Mouse (Mus musculus): ENCODE measurements around the gene Grk2. TPM values are rescaled to one million over a fixed set of nuclear protein-coding genes. Genes with fewer than 3 reads are reported as not detected.

The Grk2 gene
- polyA plus RNA-seq, 1 experiment from 2014 or later: 74.9 TPM

GRCm38 (mm10) chr19:4282898-4283553 lies 23.0 kb downstream of the Grk2 start, which contains the start of gene Ankrd13d:
TSS of gene Ankrd13d (minus strand) at chr19:4283137.
- in situ Hi-C loops (cut with MboI; ENCODE audit: low pct_unique_long_range_greater_than_20kb): no loop called here
- no peak for TF ChIP-seq CTCF (IDR thresholded peaks at IDR 0.05)
- ChIA-PET CTCF (interaction anchor here (0.7 to 3.6 kb wide), 10 partner anchors 11 to 55 kb away, joined by 3 to 24 read pairs (median 6); partner anchors contain the start of genes Grk2 and Ssh3), POLR2A (interaction anchor here (0.9 to 2.1 kb wide), 4 partner anchors 8 to 25 kb away, joined by 4 to 6 read pairs (median 5); no protein-coding TSS in a partner anchor)
- no peaks in the 10 kb centered on the region for H3K27me3 ChIP-seq
- DNase-seq (ENCODE audit: low read depth, low spot score) (peak; percentile 41), ATAC-seq (peak; percentile 78)

- H3K27me3 ChIP-seq: no peaks in the 10 kb centered on the region
- TF ChIP-seq CTCF (IDR thresholded peaks at IDR 0.05): no peak
- in situ Hi-C loops (cut with MboI; ENCODE audit: low pct_unique_long_range_greater_than_20kb): no loop called here
- CTCF ChIA-PET: no interaction called here
- ATAC-seq (no peak), DNase-seq (ENCODE audit: low read depth, low spot score) (no peak)
- POLR2A ChIA-PET: no interaction called here
These were observed 25.6 kb downstream of the Grk2 start for GRCm38 (mm10) chr19:4280425-4280824.

- TF ChIP-seq CTCF (IDR thresholded peaks at IDR 0.05): no peak
- DNase-seq (ENCODE audit: low read depth, low spot score): no peak
- no peaks in the 10 kb centered on the region for H3K27me3 ChIP-seq
- ChIA-PET POLR2A (no interaction called here), CTCF (no interaction called here)
- in situ Hi-C loops (cut with MboI; ENCODE audit: low pct_unique_long_range_greater_than_20kb): no loop called here
- ATAC-seq: no peak
These were observed 26.5 kb downstream of the Grk2 start for GRCm38 (mm10) chr19:4279487-4279886.

GRCm38 (mm10) chr19:4270972-4271371 lies 35.0 kb downstream of the Grk2 start:
- in situ Hi-C loops (cut with MboI; ENCODE audit: low pct_unique_long_range_greater_than_20kb): no loop called here
- CTCF ChIA-PET: interaction anchor here (2.4 kb wide), 1 partner anchor 12 kb away, joined by 8 read pairs; the partner anchor contains the start of gene Ankrd13d
- no peaks in the 10 kb centered on the region for H3K27me3 ChIP-seq

GRCm38 (mm10) chr19:4270187-4270586 lies 35.8 kb downstream of the Grk2 start:
- no peaks in the 10 kb centered on the region for H3K27me3 ChIP-seq
- TF ChIP-seq CTCF (IDR thresholded peaks at IDR 0.05): no peak
- no peak for DNase-seq (ENCODE audit: low read depth, low spot score)
- ChIA-PET POLR2A (no interaction called here), CTCF (interaction anchor here (1.3 to 1.9 kb wide), 2 partner anchors 12 to 32 kb away, joined by 6 read pairs; partner anchors contain the start of gene Ankrd13d)
- no peak for ATAC-seq
- in situ Hi-C loops (cut with MboI; ENCODE audit: low pct_unique_long_range_greater_than_20kb): no loop called here

More at GRCm38 (mm10) chr19:4270972-4271371, 35.0 kb downstream of the Grk2 start:
- no peak for TF ChIP-seq CTCF (IDR thresholded peaks at IDR 0.05)
- ATAC-seq: no peak
- POLR2A ChIA-PET: no interaction called here
- DNase-seq (ENCODE audit: low read depth, low spot score): no peak

GRCm38 (mm10) chr19:4268566-4269361 lies 37.3 kb downstream of the Grk2 start, which contains the start of gene Ssh3:
TSS of gene Ssh3 (minus strand) at chr19:4269180.
- no peak for TF ChIP-seq CTCF (IDR thresholded peaks at IDR 0.05)
- H3K27me3 ChIP-seq: no peaks in the 10 kb centered on the region
- in situ Hi-C loops (cut with MboI; ENCODE audit: low pct_unique_long_range_greater_than_20kb): no loop called here
- ATAC-seq: peak; percentile 77
- ChIA-PET CTCF (interaction anchor here (0.7 to 1.9 kb wide), 6 partner anchors 11 to 157 kb away, joined by 3 to 6 read pairs (median 4); partner anchors contain the start of gene Ankrd13d), POLR2A (interaction anchor here (0.6 to 1.4 kb wide), 3 partner anchors 22 to 39 kb away, joined by 3 to 7 read pairs (median 6); no protein-coding TSS in a partner anchor)
- DNase-seq (ENCODE audit: low read depth, low spot score): peak; percentile 31

- CTCF ChIA-PET: no interaction called here
- no peak for ATAC-seq
- no peak for TF ChIP-seq CTCF (IDR thresholded peaks at IDR 0.05)
- in situ Hi-C loops (cut with MboI; ENCODE audit: low pct_unique_long_range_greater_than_20kb): no loop called here
- POLR2A ChIA-PET: no interaction called here
- DNase-seq (ENCODE audit: low read depth, low spot score): no peak
- no peaks in the 10 kb centered on the region for H3K27me3 ChIP-seq
These were observed 40.1 kb downstream of the Grk2 start for GRCm38 (mm10) chr19:4265956-4266355.

- ChIA-PET POLR2A (no interaction called here), CTCF (interaction anchor here (1.0 to 1.6 kb wide), 3 partner anchors 19 to 69 kb away, joined by 3 to 5 read pairs (median 3); partner anchors contain the start of gene Ankrd13d)
- H3K27me3 ChIP-seq: no peaks in the 10 kb centered on the region
- no peak for TF ChIP-seq CTCF (IDR thresholded peaks at IDR 0.05)
- ATAC-seq: no peak
- no peak for DNase-seq (ENCODE audit: low read depth, low spot score)
- in situ Hi-C loops (cut with MboI; ENCODE audit: low pct_unique_long_range_greater_than_20kb): no loop called here
These were observed 41.7 kb downstream of the Grk2 start for GRCm38 (mm10) chr19:4264171-4264780.

GRCm38 (mm10) chr19:4263702-4264101 lies 42.3 kb downstream of the Grk2 start:
- DNase-seq (ENCODE audit: low read depth, low spot score): no peak
- POLR2A ChIA-PET: no interaction called here
- H3K27me3 ChIP-seq: no peaks in the 10 kb centered on the region
- ATAC-seq: no peak
- TF ChIP-seq CTCF (IDR thresholded peaks at IDR 0.05): no peak
- CTCF ChIA-PET: no interaction called here
- in situ Hi-C loops (cut with MboI; ENCODE audit: low pct_unique_long_range_greater_than_20kb): no loop called here

GRCm38 (mm10) chr19:4262756-4263155 lies 43.3 kb downstream of the Grk2 start:
- CTCF ChIA-PET: interaction anchor here (1.5 kb wide), 1 partner anchor 21 kb away, joined by 4 read pairs; no protein-coding TSS in a partner anchor
- in situ Hi-C loops (cut with MboI; ENCODE audit: low pct_unique_long_range_greater_than_20kb): no loop called here
- DNase-seq (ENCODE audit: low read depth, low spot score) (no peak), ATAC-seq (no peak)
- TF ChIP-seq CTCF (IDR thresholded peaks at IDR 0.05): no peak
- POLR2A ChIA-PET: no interaction called here
- H3K27me3 ChIP-seq: no peaks in the 10 kb centered on the region

All from Patski (cell line).